Mouse (Mus musculus) adrenal gland, postnatal 10 days (tissue): ENCODE measurements around the gene Fzr1. TPM values are rescaled to one million over a fixed set of nuclear protein-coding genes. Genes with fewer than 3 reads are reported as not detected.

Experiments
- DNase-seq: peaks from one replicate; pipeline ENCODE4 v3.0.0; 2021; ENCODE audit warnings: mixed read lengths
- total RNA-seq, 2 experiments: library from RNA; stranded (reverse); gene quantifications; 2 replicates each; pipeline ENCODE4 v1.2.3; 2021

The Fzr1 gene
- total RNA-seq, 2 experiments from 2014 or later = 42.1 to 51.7 TPM

- peak; percentile 92 for DNase-seq
Measured at GRCm38 (mm10) chr10:81416581-81417226, 38.4 kb upstream of the Fzr1 start.

- DNase-seq = no peak
Measured at GRCm38 (mm10) chr10:81415549-81416310, 37.4 kb upstream of the Fzr1 start.

GRCm38 (mm10) chr10:81415146-81415545 lies 36.8 kb upstream of the Fzr1 start:
- no peak for DNase-seq

- peak; percentile 64 for DNase-seq
Measured at GRCm38 (mm10) chr10:81414682-81415081, 36.4 kb upstream of the Fzr1 start.

GRCm38 (mm10) chr10:81413310-81414261 lies 35.3 kb upstream of the Fzr1 start:
- peak; percentile 93 for DNase-seq

- no peak for DNase-seq
Measured at GRCm38 (mm10) chr10:81412586-81413309, 34.4 kb upstream of the Fzr1 start.

GRCm38 (mm10) chr10:81411471-81412400 lies 33.4 kb upstream of the Fzr1 start:
- peak; percentile 93 for DNase-seq

GRCm38 (mm10) chr10:81410981-81411380 lies 32.7 kb upstream of the Fzr1 start:
- DNase-seq = peak; percentile 54

GRCm38 (mm10) chr10:81410350-81410749 lies 32.0 kb upstream of the Fzr1 start:
- no peak for DNase-seq

- no peak for DNase-seq
Measured at GRCm38 (mm10) chr10:81409330-81409729, 31.0 kb upstream of the Fzr1 start.

GRCm38 (mm10) chr10:81408871-81409291 lies 30.6 kb upstream of the Fzr1 start:
- DNase-seq = peak; percentile 92

GRCm38 (mm10) chr10:81408424-81408729 lies 30.1 kb upstream of the Fzr1 start:
- no peak for DNase-seq

- DNase-seq = peak; percentile 88
Measured at GRCm38 (mm10) chr10:81407539-81408423, 29.5 kb upstream of the Fzr1 start.

- no peak for DNase-seq
Measured at GRCm38 (mm10) chr10:81406504-81407440, 28.5 kb upstream of the Fzr1 start.

GRCm38 (mm10) chr10:81405588-81406201 lies 27.4 kb upstream of the Fzr1 start:
- DNase-seq = peak; percentile 71

- no peak for DNase-seq
Measured at GRCm38 (mm10) chr10:81404720-81405119, 26.4 kb upstream of the Fzr1 start.

GRCm38 (mm10) chr10:81404082-81404481 lies 25.8 kb upstream of the Fzr1 start:
- DNase-seq = no peak

GRCm38 (mm10) chr10:81403511-81403910 lies 25.2 kb upstream of the Fzr1 start:
- DNase-seq = no peak
